In the genomic region with DNA sequence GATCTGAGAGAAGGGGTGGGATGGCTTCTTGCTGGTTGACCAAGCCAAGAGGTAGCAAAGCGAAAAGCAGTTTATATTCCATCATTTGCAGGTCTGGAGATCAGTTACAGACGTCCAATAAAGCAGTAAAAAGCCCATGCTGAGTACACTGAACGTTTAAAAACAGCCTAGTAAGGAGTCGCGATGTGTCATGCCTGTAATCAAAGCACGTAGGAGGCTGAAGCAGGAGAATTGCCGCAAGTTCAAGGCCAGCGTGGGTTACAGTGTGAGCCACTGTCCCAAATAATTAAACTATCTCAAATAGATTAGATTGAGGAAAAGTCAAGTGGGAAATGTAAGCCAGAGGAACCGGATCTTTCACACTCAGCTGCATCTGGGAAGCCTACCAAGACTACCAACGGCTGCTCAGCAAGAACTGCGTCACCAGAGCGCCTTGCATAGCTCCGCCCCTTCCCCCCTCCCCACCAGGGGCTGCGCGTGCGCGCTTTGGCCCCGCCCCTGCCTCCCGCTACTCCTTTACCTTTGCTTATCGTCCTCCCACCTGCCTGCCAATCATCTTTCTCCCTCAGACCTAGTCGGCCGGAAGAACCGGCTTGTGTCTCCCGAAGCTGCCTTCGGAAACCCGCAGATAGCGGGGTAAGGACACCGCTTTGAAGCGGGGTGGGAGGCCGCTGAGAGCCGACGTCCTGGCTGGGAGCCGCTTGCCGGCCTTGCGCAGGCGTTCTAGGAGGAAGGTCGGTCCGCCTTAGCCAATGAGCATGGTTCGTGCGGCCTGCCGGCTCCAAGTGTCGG, we compare ENCODE assay signal across 8 mouse cellular contexts. TPM values are rescaled to one million over a fixed set of nuclear protein-coding genes. Genes with fewer than 3 reads are reported as not detected.
DNase-seq lines count a peak whose midpoint lies in the region; ATAC-seq lines count a peak whose summit lies in the region.

A gene (plus strand): TSS at position 487 of the 792 bp plus-strand sequence.

- H3K4me1 ChIP-seq in brown adipose tissue, adult 24 weeks (ENCODE audit: control insufficient read depth, insufficient read depth, insufficient read length, low read length): peaks cover 3% of the 10 kb centered on the region; the same call in 1 of the 2 replicates
- peaks cover 28% of the 10 kb centered on the region for H3K4me1 ChIP-seq in heart, embryonic 13.5 days
- H3K4me1 ChIP-seq in liver, embryonic 12.5 days: peaks cover 12% of the 10 kb centered on the region
- H3K4me1 ChIP-seq in stomach, embryonic 15.5 days: no peaks in the 10 kb centered on the region

- H3K9ac ChIP-seq in heart, embryonic 13.5 days: peak within 1 kb of the TSS; percentile 90
- H3K9ac ChIP-seq in liver, embryonic 12.5 days: peak within 1 kb of the TSS; percentile 80
- H3K9ac ChIP-seq in stomach, embryonic 15.5 days: peak within 1 kb of the TSS; percentile 47

- ATAC-seq in heart, embryonic 13.5 days (ENCODE audit: extremely low read depth, insufficient number of reproducible peaks, low FRiP score, low TSS enrichment): peak; percentile 93
- ATAC-seq in liver, embryonic 12.5 days: peak; percentile 96
- ATAC-seq in stomach, embryonic 15.5 days (ENCODE audit: insufficient read depth, low FRiP score, low read depth): peak; percentile 97

- peak; percentile 97 for DNase-seq in CD4-positive, CD25-positive, alpha-beta regulatory T cell, adult 2 months (ENCODE audit: low read depth, low spot score)
- DNase-seq in fat pad, adult 2 months (ENCODE audit: extremely low read depth, low read depth, low spot score): peak; percentile 61
- peak; percentile 96 for DNase-seq in kidney, postnatal 10 days
- DNase-seq in natural killer cell, adult 2 months (ENCODE audit: low spot score in 2 of 2): peak; percentile 83 to 87

- peak within 1 kb of the TSS; percentile 88 for H3K4me3 ChIP-seq in brown adipose tissue, adult 24 weeks (ENCODE audit: insufficient read depth, low read depth, low read length)
- H3K4me3 ChIP-seq in heart, embryonic 13.5 days: peak within 1 kb of the TSS; percentile 61
- peak within 1 kb of the TSS; percentile 71 for H3K4me3 ChIP-seq in liver, embryonic 12.5 days
- H3K4me3 ChIP-seq in stomach, embryonic 15.5 days (replicated peaks): peak within 1 kb of the TSS; percentile 64

- no peaks in the 10 kb centered on the region for H3K9me3 ChIP-seq in heart, embryonic 13.5 days
- no peaks in the 10 kb centered on the region for H3K9me3 ChIP-seq in liver, embryonic 12.5 days (replicated peaks)
- H3K9me3 ChIP-seq in stomach, embryonic 15.5 days: no peaks in the 10 kb centered on the region

- 5% methylated on average over 42 of the region's 42 CpGs for WGBS in heart, embryonic 13.5 days
- 6% methylated on average over 42 of the region's 42 CpGs for WGBS in liver, embryonic 12.5 days (ENCODE audit: insufficient replicate concordance)
- WGBS in stomach, embryonic 15.5 days: 6% methylated on average over 42 of the region's 42 CpGs

- H3K36me3 ChIP-seq in heart, embryonic 13.5 days: no peaks in the 10 kb centered on the region
- H3K36me3 ChIP-seq in liver, embryonic 12.5 days: no peaks in the 10 kb centered on the region
- no peaks in the 10 kb centered on the region for H3K36me3 ChIP-seq in stomach, embryonic 15.5 days

- peaks cover 3% of the 10 kb centered on the region; the same call in 1 of the 2 replicates for H3K27me3 ChIP-seq in heart, embryonic 13.5 days (replicated peaks)
- peaks cover 1% of the 10 kb centered on the region; the same call in 1 of the 2 replicates for H3K27me3 ChIP-seq in liver, embryonic 12.5 days (replicated peaks)
- no peaks in the 10 kb centered on the region for H3K27me3 ChIP-seq in stomach, embryonic 15.5 days (replicated peaks)

- peak within 1 kb of the TSS; percentile 89 for H3K4me2 ChIP-seq in heart, embryonic 13.5 days
- peak within 1 kb of the TSS; percentile 89 for H3K4me2 ChIP-seq in liver, embryonic 12.5 days
- H3K4me2 ChIP-seq in stomach, embryonic 15.5 days: peak within 1 kb of the TSS; percentile 88

- peak within 1 kb of the TSS; percentile 95 for H3K27ac ChIP-seq in brown adipose tissue, adult 24 weeks (replicated peaks; ENCODE audit: low read depth, low read length)
- H3K27ac ChIP-seq in heart, embryonic 13.5 days (replicated peaks): peak within 1 kb of the TSS; percentile 88
- H3K27ac ChIP-seq in liver, embryonic 12.5 days: peak within 1 kb of the TSS; percentile 83
- peak within 1 kb of the TSS; percentile 88 for H3K27ac ChIP-seq in stomach, embryonic 15.5 days

RNA-seq across cellular contexts. Expression of the gene that starts here (rescaled TPM):
- polyA plus RNA-seq in brown adipose tissue, adult 24 weeks (2012; ENCODE audit: insufficient read depth, insufficient read length, missing spikeins): 21.5 and 23.5 TPM in 2 replicates
- 4.6 and 4.8 TPM in 2 replicates for polyA plus RNA-seq in heart, embryonic 13.5 days (2015; fragmentation: Nextera tagmentation; extraction: Ambion mirVana)
- 2.8 and 3.0 TPM in 2 replicates for polyA plus RNA-seq in liver, embryonic 12.5 days (2016; fragmentation: Nextera tagmentation; extraction: Ambion mirVana)
- polyA plus RNA-seq in stomach, embryonic 15.5 days (2015; fragmentation: Nextera tagmentation; extraction: Ambion mirVana): 5.4 and 6.2 TPM in 2 replicates

Comparison
In these comparisons a context has a peak if more than half of its experiments do, and no peak if none do; other contexts are left out.
1. Peak in every context shown above with its lines: DNase-seq, ATAC-seq, H3K4me3 ChIP-seq and H3K27ac ChIP-seq.